Mouse (Mus musculus): ENCODE results near the gene Fermt2. TPM values are rescaled to one million over a fixed set of nuclear protein-coding genes. Genes with fewer than 3 reads are reported as not detected.

Fermt2 gene
- total RNA-seq, 2 experiments from 2014 or later, result 210 to 227 TPM

DNA sequence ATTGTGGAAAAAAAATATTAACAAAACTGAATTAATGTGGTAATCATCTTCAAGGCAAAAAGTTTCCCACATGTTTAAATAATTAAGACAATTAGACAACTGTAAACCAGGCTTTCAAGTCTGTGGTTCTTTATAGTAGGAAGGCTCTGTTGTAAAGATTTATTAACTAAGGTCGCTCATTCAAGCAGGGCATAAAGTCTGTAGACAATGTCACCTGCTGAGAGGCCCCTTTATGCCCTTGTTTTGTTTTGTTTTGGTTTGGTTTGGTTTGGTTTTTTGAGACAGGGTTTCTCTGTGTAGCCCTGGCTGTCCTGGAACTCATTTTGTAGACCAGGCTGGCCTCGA lies 91.0 kb downstream of the Fermt2 start:
- no peak for DNase-seq (ENCODE audit: low spot score in 2 of 2)

DNA sequence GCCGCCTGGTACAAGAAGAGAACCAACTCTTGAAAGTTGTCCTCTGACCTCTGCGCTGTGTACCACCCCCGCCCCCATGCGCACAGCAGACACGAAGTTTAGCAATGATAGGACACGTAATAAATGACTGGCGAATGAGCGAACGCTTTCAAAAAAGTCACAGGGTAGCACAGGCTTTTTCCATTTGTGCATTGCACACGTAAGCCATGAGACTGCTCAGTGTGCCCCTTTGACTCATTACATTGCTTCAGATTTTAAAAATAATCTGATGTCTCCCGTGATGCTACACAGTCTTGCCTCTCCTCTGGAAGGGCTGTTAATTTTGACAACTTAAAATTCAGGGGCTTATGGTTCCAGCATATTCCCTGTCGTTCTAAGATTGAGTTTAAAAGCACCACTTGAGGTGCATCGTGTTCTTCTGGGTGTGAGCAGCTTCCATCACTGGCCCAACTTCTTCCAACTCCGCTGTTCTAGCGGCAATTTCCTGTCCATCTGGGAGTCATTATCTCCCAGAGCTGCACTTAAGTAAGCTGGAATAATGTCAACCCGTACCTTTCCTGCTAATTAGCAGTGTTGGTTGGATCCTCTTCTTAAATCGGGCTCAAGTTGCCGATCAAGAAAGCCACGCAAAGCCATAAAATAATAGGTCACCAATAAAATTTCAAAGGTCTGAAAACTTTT lies 91.5 kb downstream of the Fermt2 start:
- DNase-seq (ENCODE audit: low spot score in 2 of 2), result no peak

DNA sequence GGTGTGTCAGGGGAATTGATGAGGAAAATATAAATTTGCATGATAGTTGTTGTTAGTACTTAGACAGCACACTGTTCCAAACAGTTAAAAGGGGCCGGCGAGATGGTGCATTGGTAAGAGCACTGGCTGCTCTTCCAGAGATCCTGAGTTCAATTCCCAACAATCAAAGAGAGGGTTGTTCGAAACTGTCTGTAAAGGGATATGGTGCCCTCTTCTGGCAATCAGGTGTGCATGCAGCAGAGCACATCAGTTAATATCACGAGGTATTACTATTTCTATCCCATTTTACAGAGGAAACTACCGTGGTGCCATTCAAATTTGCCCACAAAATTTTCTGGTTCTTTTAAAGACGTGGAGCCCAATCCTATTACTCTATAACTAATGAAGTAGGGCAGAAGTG lies 95.7 kb downstream of the Fermt2 start:
- DNase-seq (ENCODE audit: low spot score in 2 of 2), result no peak

DNA sequence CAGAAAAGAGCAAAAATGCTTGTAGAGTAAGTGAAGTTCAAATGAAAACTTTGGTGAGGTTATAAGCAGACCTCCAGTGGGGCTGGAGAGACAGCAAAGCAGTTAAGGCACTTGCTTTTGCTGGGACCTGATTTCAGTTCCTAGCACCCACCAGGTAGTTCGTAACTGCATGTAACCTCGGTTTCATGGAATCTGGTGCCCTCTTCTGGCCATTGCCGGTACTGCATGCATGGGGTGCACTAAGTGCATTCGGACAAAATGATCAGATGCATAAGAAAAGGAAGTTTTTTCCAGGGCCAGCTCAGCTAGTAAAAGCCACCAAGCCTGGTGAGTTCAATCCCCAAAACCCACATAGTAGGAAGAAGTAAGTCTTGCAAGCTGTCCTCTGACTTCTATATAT lies 97.9 kb downstream of the Fermt2 start:
- DNase-seq (ENCODE audit: low spot score in 2 of 2), result no peak

DNA sequence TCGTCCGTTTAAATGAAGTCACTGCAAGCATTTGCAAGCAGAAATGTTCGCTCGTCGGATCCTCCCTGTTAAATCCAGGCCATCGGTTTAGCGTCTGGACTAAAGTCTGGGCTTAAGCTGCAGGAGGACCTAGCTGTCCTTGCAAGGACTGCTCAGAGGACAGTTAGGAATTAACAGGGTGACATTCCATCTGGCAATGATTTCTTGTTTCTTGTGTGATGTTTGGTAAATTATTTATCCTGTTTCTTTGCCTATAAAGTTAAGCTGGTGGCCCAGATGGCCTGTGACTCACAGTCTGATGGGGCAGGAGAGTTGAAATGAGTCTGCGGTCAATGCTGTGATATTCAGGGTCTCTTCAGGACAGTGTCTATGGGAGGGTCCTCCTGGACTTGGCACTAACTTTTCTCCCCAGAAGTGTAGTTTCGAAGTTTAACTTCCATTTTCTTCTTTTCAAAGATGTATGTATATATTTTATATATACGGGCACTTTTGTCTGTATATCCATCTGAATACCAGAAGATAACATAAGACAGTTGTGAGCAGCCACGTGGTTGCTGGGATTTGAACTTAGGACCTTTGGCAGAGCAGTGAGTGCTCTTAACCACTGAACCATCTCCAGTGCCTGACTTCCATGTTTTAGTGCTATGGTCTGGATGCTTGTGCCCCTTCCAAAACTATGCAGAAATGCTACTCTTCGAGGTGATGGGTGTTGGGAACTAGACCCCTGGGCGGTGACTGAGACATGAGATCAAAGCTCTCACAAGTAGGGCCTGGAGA lies 99.7 kb downstream of the Fermt2 start:
- DNase-seq (ENCODE audit: low spot score in 2 of 2), result no peak

DNA sequence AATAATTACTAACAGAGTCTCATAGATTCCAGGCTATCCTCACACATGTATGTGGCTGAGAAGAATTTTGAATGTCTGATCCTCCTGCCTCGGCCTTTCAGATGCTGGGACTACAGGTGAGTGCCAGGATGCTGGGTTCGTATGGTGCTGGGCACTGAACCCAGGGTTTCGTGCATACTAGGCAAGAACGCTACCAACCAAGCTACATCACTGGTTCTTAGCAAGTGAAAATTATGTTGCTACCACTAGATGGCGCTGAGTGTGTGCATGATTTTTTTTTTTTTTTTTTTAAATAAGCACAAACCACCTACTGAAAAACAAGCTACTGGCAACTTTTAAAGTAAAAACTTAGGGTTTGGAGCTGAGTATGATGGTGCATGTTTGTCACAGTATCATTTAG lies 106.7 kb downstream of the Fermt2 start:
- no peak for DNase-seq (ENCODE audit: low spot score in 2 of 2)

DNA sequence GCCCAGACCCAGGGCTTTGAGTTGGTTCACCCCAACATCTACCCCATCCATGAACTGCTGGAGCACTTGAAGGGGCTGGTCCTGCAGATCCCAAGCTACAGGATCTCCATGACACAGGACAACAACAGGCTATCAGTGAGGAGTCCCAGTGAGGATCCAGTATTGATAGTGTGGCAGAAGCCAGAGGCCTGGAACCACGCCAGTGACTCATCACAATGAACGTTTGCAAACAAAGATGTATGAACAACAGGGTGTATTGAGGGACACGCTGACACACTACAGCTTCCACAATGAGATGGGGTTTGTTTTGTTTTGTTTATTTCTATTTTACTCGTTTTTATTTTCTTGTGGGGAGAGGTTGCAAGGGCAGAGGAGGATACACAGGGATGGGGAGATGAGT lies 107.5 kb downstream of the Fermt2 start:
- DNase-seq (ENCODE audit: low spot score in 2 of 2), result no peak

DNA sequence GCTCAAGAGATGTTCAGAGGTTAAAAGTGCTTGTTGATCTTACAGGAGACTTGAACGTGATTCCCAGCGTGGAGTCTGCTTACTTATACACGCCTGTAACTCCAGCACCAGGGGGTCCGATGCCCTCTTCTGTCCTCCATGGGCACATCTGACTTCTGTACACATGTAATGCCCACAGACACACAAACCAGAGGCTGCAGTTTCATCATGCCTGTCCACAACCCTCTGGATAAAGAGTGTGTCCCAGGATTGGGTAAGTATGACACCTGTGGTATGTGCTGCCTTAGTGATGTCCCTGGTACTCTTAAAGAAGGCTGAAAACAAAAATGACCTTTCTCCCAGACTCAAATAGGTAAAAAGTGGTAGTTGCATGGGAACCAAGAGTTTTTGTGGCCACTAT lies 110.6 kb downstream of the Fermt2 start:
- DNase-seq (ENCODE audit: low spot score in 2 of 2), result no peak

DNA sequence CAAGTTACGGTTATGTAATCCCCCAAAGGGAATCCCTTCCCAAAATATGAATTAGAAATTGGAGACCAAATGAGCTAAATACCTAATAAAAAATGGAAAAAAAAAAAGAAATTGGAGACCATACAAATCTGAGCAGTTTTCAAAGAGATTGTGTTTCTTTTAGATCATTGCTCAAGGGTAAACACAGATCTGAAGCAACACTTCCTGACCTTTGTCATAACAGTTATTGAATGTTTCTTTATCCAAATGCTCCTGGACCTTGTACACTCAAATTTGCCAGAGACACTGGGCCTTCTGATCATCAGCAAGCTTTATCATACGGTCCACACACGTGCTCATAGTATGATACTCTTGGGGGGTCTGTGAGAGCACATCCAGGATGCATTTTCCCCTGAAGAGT lies 111.4 kb downstream of the Fermt2 start:
- DNase-seq (ENCODE audit: low spot score in 2 of 2), result no peak

DNA sequence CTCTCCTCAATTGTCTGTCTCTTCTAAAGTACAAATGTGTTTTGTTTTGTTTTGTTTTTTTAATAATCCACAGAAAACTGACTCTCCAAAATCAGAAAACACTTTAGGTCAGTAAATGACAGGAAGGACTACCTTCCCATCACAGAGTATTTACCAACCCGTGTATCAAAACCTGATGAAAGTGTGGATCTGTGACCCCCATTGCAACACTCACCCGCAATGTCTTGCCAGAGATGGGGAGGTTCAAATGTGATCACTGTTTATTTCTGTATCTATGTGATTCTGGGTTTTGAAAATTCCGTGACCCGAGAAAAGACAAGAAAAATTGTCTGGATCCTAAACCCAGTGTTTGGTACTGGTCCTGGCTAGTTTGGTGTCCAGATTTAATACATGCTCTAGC lies 113.7 kb downstream of the Fermt2 start:
- no peak for DNase-seq (ENCODE audit: low spot score in 2 of 2)

Other genes with a start within 250 kb of the Fermt2 start
- gene Ero1l, start 211.3 kb downstream of the Fermt2 start, total RNA-seq (2021), result 10 to 100 TPM; 11.1 to 16.8 TPM
- gene Psmc6, start 200.3 kb downstream of the Fermt2 start, total RNA-seq (2021), result 100 to 1,000 TPM; 116 to 134 TPM
- 10 to 100 TPM; 62.3 to 69.6 TPM for gene Styx, start 179.0 kb downstream of the Fermt2 start, total RNA-seq (2021)
- 10 to 100 TPM; 16.2 to 18.8 TPM for gene Gnpnat1, start 125.2 kb downstream of the Fermt2 start, total RNA-seq (2021)
- gene Ddhd1, start 128.0 kb upstream of the Fermt2 start, total RNA-seq (2021), result 10 to 100 TPM; 13.0 to 17.9 TPM